Mouse (Mus musculus) heart, adult 9 months (tissue): ENCODE data around the gene Phtf2.

Experiments
- DNase-seq, 2 experiments: peaks; one replicate each; pipeline ENCODE4 v3.0.0; 2022; ENCODE audit warnings: low spot score in 2 of 2

Gene Phtf2

GRCm38 (mm10) chr5:20881915-20882800 is at the start of gene Phtf2, which contains the start of gene Tmem60:
Gene Phtf2, minus strand, starts transcription at chr5:20882124.
Gene Tmem60, plus strand, starts transcription at chr5:20882191.
- peak; percentile 98 to 99 for DNase-seq

- no peak for DNase-seq
These were observed 49.4 kb upstream of the Phtf2 start for GRCm38 (mm10) chr5:20931300-20931699.

GRCm38 (mm10) chr5:20930430-20930829 is 48.5 kb upstream of the Phtf2 start:
- no peak for DNase-seq

- DNase-seq: no peak
These were observed 47.8 kb upstream of the Phtf2 start for GRCm38 (mm10) chr5:20929669-20930151.

- DNase-seq: no peak
These were observed 43.5 kb upstream of the Phtf2 start for GRCm38 (mm10) chr5:20925451-20925850.

- no peak for DNase-seq
These were observed 42.7 kb upstream of the Phtf2 start for GRCm38 (mm10) chr5:20924608-20925007.

GRCm38 (mm10) chr5:20919566-20919965 is 37.6 kb upstream of the Phtf2 start:
- no peak for DNase-seq

- no peak for DNase-seq
These were observed 37.0 kb upstream of the Phtf2 start for GRCm38 (mm10) chr5:20918967-20919366.

GRCm38 (mm10) chr5:20913372-20914275 is 31.7 kb upstream of the Phtf2 start:
- DNase-seq: peak in 1 of 2 experiments; percentile 54

GRCm38 (mm10) chr5:20911741-20912140 is 29.8 kb upstream of the Phtf2 start:
- no peak for DNase-seq

GRCm38 (mm10) chr5:20906191-20906590 is 24.3 kb upstream of the Phtf2 start:
- DNase-seq: no peak

GRCm38 (mm10) chr5:20905437-20905836 is 23.5 kb upstream of the Phtf2 start:
- DNase-seq: no peak

- no peak for DNase-seq
These were observed 22.7 kb upstream of the Phtf2 start for GRCm38 (mm10) chr5:20904647-20905046.

- no peak for DNase-seq
These were observed 15.7 kb upstream of the Phtf2 start for GRCm38 (mm10) chr5:20897446-20898167.

GRCm38 (mm10) chr5:20884036-20884620 is 2.2 kb upstream of the Phtf2 start:
- DNase-seq: no peak

- DNase-seq: peak; percentile 46
These were observed 838 bp downstream of the Phtf2 start for GRCm38 (mm10) chr5:20880797-20881775.

- DNase-seq: no peak
These were observed 1.5 kb downstream of the Phtf2 start for GRCm38 (mm10) chr5:20880386-20880785.

- DNase-seq: no peak
These were observed 4.9 kb downstream of the Phtf2 start for GRCm38 (mm10) chr5:20876934-20877426.

- DNase-seq: no peak
These were observed 8.8 kb downstream of the Phtf2 start for GRCm38 (mm10) chr5:20873146-20873545.
